15 mouse cellular contexts compared by ENCODE assay signal in genomic region chr6:19869697-19870096, GRCm38 (mm10).
A peak's percentile ranks its signal among the peaks of the same experiment; 100 is the strongest.
DNase-seq lines count a peak whose midpoint lies in the region; ATAC-seq lines count a peak whose summit lies in the region.
"Had no signal": no experiment of that assay in that cellular context is flagged by ENCODE, and none has a peak within 500 bp of the region (broad histone marks: within the 10 kb centered on the region; RNA-seq: fewer than 3 reads in every experiment).

No protein-coding gene starts in this region.

- H3K36me3 ChIP-seq in hindbrain, embryonic 14.5 days (replicated peaks; ENCODE audit: control insufficient read depth, insufficient read depth) = no peaks in the 10 kb centered on the region
- no peaks in the 10 kb centered on the region for H3K36me3 ChIP-seq in hindbrain, embryonic 11.5 days (ENCODE audit: control insufficient read depth, insufficient read depth, low read length)
- H3K36me3 ChIP-seq: embryonic facial prominence, embryonic 15.5 days; G1E; limb, embryonic 13.5 days had no signal

- H3K9me3 ChIP-seq in hindbrain, embryonic 14.5 days (ENCODE audit: control insufficient read depth, low read length) = no peaks in the 10 kb centered on the region
- no peaks in the 10 kb centered on the region for H3K9me3 ChIP-seq in hindbrain, embryonic 11.5 days (ENCODE audit: control insufficient read depth, low read length)
- H3K9me3 ChIP-seq: embryonic facial prominence, embryonic 15.5 days; G1E; limb, embryonic 13.5 days had no signal

- no peaks in the 10 kb centered on the region for H3K4me1 ChIP-seq in hindbrain, embryonic 14.5 days (replicated peaks; ENCODE audit: control insufficient read depth, insufficient read depth, low read length)
- no peaks in the 10 kb centered on the region for H3K4me1 ChIP-seq in hindbrain, embryonic 11.5 days (replicated peaks; ENCODE audit: control insufficient read depth, insufficient read depth, low read length)
- H3K4me1 ChIP-seq: embryonic facial prominence, embryonic 15.5 days; limb, embryonic 13.5 days had no signal

- peak; percentile 53; the same call in 1 of the 2 replicates for ATAC-seq in hindbrain, embryonic 14.5 days (ENCODE audit: low FRiP score)
- no peak for ATAC-seq in hindbrain, embryonic 11.5 days (ENCODE audit: low FRiP score)
- ATAC-seq in megakaryocyte progenitor cell, adult 5-6 weeks (replicated peaks; ENCODE audit: poor library complexity) = no peak
- ATAC-seq: liver, postnatal 0 days had no signal

- H3K4me3 ChIP-seq in hindbrain, embryonic 14.5 days (replicated peaks; ENCODE audit: low read length) = no peak overlapping the region
- H3K4me3 ChIP-seq in hindbrain, embryonic 11.5 days (ENCODE audit: low read depth, low read length) = no peak overlapping the region
- H3K4me3 ChIP-seq: embryonic facial prominence, embryonic 15.5 days; limb, embryonic 13.5 days had no signal

- 79% methylated on average over 1 of the region's 1 CpGs for WGBS in hindbrain, embryonic 14.5 days
- 84% methylated on average over 1 of the region's 1 CpGs for WGBS in hindbrain, embryonic 11.5 days

- no peak overlapping the region for H3K9ac ChIP-seq in hindbrain, embryonic 14.5 days
- H3K9ac ChIP-seq in hindbrain, embryonic 11.5 days (ENCODE audit: low read depth, low read length) = no peak overlapping the region
- H3K9ac ChIP-seq: embryonic facial prominence, embryonic 15.5 days; limb, embryonic 13.5 days; liver, postnatal 0 days had no signal

- H3K4me2 ChIP-seq in hindbrain, embryonic 14.5 days (replicated peaks) = no peak overlapping the region
- no peak overlapping the region for H3K4me2 ChIP-seq in hindbrain, embryonic 11.5 days (replicated peaks; ENCODE audit: low read depth, low read length)
- H3K4me2 ChIP-seq: embryonic facial prominence, embryonic 15.5 days; limb, embryonic 13.5 days had no signal

- H3K27ac ChIP-seq in hindbrain, embryonic 14.5 days = no peak overlapping the region
- H3K27ac ChIP-seq in hindbrain, embryonic 11.5 days (ENCODE audit: low read depth, low read length) = no peak overlapping the region
- H3K27ac ChIP-seq: embryonic facial prominence, embryonic 15.5 days; limb, embryonic 13.5 days; macrophage had no signal

- no peaks in the 10 kb centered on the region for H3K27me3 ChIP-seq in hindbrain, embryonic 14.5 days (ENCODE audit: control insufficient read depth, insufficient read depth, low read length)
- no peaks in the 10 kb centered on the region for H3K27me3 ChIP-seq in hindbrain, embryonic 11.5 days (ENCODE audit: control insufficient read depth, insufficient read depth, low read length)
- H3K27me3 ChIP-seq: embryonic facial prominence, embryonic 15.5 days; limb, embryonic 13.5 days had no signal

- peak; percentile 32 for DNase-seq in hindbrain, embryonic 14.5 days (ENCODE audit: low spot score)
- no peak for DNase-seq in hindbrain, embryonic 11.5 days (ENCODE audit: low spot score)
- DNase-seq in cerebellum, adult 11 months = peak; percentile 57
- peak; percentile 88 to 89 for DNase-seq in cerebellum, postnatal 14 days
- DNase-seq in layer of hippocampus, adult 9-11 months = peak; percentile 60
- DNase-seq in kidney, postnatal 36 days = no peak
- DNase-seq: adrenal gland, postnatal 14 days; heart, adult 11 months; liver, postnatal 0 days; thymus, postnatal 4 days had no signal

Comparison
In these comparisons a context has a peak if more than half of its experiments do, and no peak if none do; other contexts are left out.
1. DNase-seq: peak in hindbrain, embryonic 14.5 days (single experiment), cerebellum, adult 11 months (single experiment), cerebellum, postnatal 14 days (2 of 2) and layer of hippocampus, adult 9-11 months (single experiment); none in hindbrain, embryonic 11.5 days (single experiment) and kidney, postnatal 36 days (0 of 2).